Mouse (Mus musculus) midbrain, embryonic 10.5 days (tissue): ENCODE data around the gene Smc4. TPM values are rescaled to one million over a fixed set of nuclear protein-coding genes. Genes with fewer than 3 reads are reported as not detected.
A peak's percentile ranks its signal among the peaks of the same experiment; 100 is the strongest.

Source experiments
- DNase-seq: peaks from one replicate; pipeline ENCODE4 v3.0.0-alpha.2; 2017; ENCODE audit warnings: low spot score
- H3K27ac ChIP-seq: fragments of 300-500 bp; sonication (generic); replicated peaks from 2 replicates; pipeline ENCODE4 v1.5.1; 2016; ENCODE audit warnings: mild to moderate bottlenecking
- H3K27me3 ChIP-seq: fragments of 300-500 bp; sonication (generic); 2 replicates; pipeline ENCODE4 v1.6.1; 2016; ENCODE audit warnings: low read depth, mild to moderate bottlenecking; ENCODE audit not compliant: poor library complexity, severe bottlenecking
- H3K36me3 ChIP-seq: fragments of 300-500 bp; sonication (generic); 2 replicates; pipeline ENCODE4 v1.6.1; 2016; ENCODE audit warnings: mild to moderate bottlenecking, moderate library complexity
- H3K4me1 ChIP-seq: fragments of 300-500 bp; sonication (generic); 2 replicates; pipeline ENCODE4 v1.6.1; 2016
- H3K4me3 ChIP-seq: fragments of 300-500 bp; sonication (generic); 2 replicates; pipeline ENCODE4 v1.5.1; 2016; ENCODE audit warnings: mild to moderate bottlenecking, moderate library complexity
- H3K9me3 ChIP-seq: fragments of 300-500 bp; sonication (generic); replicated peaks from 2 replicates; pipeline ENCODE4 v1.6.1; 2016; ENCODE audit warnings: mild to moderate bottlenecking
- WGBS: fragments of 180-500 bp; shearing (Covaris S2); methylation state at CpG from one replicate; pipeline ENCODE4 v1.1.7; 2016; 5-methylcytosine and 5-hydroxymethylcytosine counted together
- microRNA counts: library from miRNA; unstranded; fragments of <30 nt; microRNA quantifications from one replicate; lab custom pipeline; 2017
- microRNA-seq: library from miRNA; unstranded; fragments of <30 nt; microRNA quantifications from one replicate; pipeline ENCODE4, GENCODE M21; 2017
- polyA plus RNA-seq: library from polyadenylated mRNA; unstranded; fragments of >200 nt; fragmentation: Nextera tagmentation; extraction: Ambion mirVana; gene quantifications from 2 replicates; pipeline ENCODE4 v1.2.1, GENCODE M21; 2016

The Smc4 gene
- polyA plus RNA-seq, 1 experiment from 2014 or later = 180 TPM

DNA sequence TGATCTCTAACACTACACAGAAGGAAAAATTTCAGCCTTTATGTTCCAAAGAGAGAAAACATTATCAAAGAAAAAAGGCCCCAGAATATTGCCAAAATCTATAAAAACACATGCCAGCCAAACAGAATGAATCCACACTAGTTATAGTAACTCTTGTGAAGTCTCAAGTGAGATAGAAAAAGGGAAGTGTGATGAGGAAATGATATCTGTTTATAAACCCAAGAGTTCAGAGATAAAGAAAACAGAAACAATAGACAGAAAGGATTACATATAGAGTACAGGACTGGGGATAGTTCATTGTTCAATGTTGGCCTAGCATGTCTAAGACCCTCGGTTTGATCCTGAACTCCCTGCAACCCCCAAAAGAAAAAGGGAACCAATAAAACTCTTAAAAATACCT, 58.2 kb downstream of the Smc4 start:
- Histone ChIP-seq H3K27me3 (no peaks in the 10 kb centered on the region), H3K27ac (no peak overlapping the region), H3K9me3 (no peaks in the 10 kb centered on the region), H3K4me1 (no peaks in the 10 kb centered on the region), H3K36me3 (no peaks in the 10 kb centered on the region), H3K4me3 (no peak overlapping the region)
- no peak for DNase-seq
- 84% methylated on average over 1 of the region's 1 CpGs for WGBS

DNA sequence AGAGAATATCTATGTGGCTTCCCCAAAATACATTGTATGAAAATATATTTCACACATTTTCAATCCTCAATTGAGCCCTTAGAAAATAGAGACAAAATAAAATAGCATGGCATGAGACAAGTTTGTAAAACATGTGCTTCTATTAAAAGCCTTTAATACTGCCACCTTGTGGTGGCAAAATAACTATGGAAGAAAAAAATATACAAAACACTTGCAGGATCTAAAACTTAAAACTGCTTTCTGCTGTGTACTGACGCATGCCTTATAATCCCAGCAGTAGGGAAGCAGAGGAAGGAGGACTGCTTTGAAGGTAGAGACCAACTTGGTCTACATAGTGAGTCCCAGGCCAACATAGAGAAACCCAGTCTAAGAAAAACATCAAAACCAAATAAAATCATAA, 59.5 kb downstream of the Smc4 start:
- no peaks in the 10 kb centered on the region for H3K4me1 ChIP-seq
- H3K27me3 ChIP-seq = no peaks in the 10 kb centered on the region
- 64% methylated on average over 1 of the region's 1 CpGs for WGBS
- no peaks in the 10 kb centered on the region for H3K9me3 ChIP-seq
- no peak overlapping the region for H3K4me3 ChIP-seq
- no peak for DNase-seq
- H3K36me3 ChIP-seq = no peaks in the 10 kb centered on the region
- H3K27ac ChIP-seq = no peak overlapping the region

MicroRNAs within 50 kb of the gene (microRNA counts, 519-probe panel; counts per million panel counts)
- 10,038 counts per million, percentile 93 among the panel's probes with 10 or more counts for microRNA mmu-miR-15b (lab: Ali Mortazavi, UCI)

Small RNAs within 50 kb of the gene (microRNA-seq; reads per million reads assigned to microRNA genes)
- gene Mir15b (2,142 reads per million, percentile 83 among the genes with 10 or more reads in this experiment), gene Mir16-2 (552 reads per million, percentile 69 among the genes with 10 or more reads in this experiment)

Other genes with a start within 250 kb of the Smc4 start
- gene 1110032F04Rik, start 135.2 kb upstream of the Smc4 start, polyA plus RNA-seq = 0.85 and 1.3 TPM in 2 replicates
- 19.8 and 20.7 TPM in 2 replicates for gene Ift80, start 168 bp upstream of the Smc4 start, polyA plus RNA-seq
- 185 and 208 TPM in 2 replicates for gene Trim59, start 40.0 kb downstream of the Smc4 start, polyA plus RNA-seq
- gene Kpna4, start 122.4 kb downstream of the Smc4 start, polyA plus RNA-seq = 34.2 and 35.6 TPM in 2 replicates
- not detected in 2 replicates for gene Arl14, start 217.7 kb downstream of the Smc4 start, polyA plus RNA-seq